Mouse (Mus musculus): ENCODE measurements at regions not wholly inside any gene's neighbourhood (a gene's known extent, or its start where the extent isn't known, plus 50 kb on each side); places are given as distances from the start of the nearest gene placed in this dataset.
A peak's percentile ranks its signal among the peaks of the same experiment; 100 is the strongest.

DNA sequence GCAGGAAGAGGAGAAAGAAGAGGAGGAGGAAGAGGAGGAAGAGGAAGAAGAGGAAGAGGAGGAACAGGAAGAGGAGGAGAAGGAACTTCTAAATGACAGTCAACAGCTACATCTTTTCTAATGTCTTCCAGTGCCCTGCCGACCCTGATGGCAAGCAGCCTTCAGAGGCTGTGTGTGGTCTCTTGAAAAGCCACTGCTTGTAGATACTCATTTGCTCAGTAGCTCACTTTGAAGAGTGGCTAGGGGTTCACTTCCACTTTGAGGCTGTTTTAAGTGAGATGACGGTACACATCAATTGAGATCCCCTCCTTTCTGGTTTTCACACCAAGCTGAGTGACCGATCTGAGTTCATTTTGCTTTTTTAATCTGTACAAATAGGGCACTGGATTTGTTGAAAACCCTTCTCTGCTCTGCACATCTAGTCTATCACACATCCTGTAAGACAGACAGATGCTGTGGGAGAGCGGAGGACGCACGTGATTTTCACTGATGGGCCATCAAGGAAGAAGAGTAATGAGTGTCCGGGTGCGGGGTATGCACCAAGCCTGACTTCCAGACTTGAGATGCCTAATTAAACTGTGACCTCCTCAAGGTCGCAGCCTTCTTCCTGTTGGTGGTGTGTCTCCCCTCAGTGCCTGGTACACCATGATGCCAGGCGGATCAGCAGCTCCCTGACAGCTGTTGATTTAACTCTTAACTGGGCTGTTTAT, 239.0 kb downstream of the Mtx2 start:
- no peak for DNase-seq

- no peak for DNase-seq
These were observed 239.7 kb downstream of the Mtx2 start for GRCm38 (mm10) chr2:75065304-75065703.

DNA sequence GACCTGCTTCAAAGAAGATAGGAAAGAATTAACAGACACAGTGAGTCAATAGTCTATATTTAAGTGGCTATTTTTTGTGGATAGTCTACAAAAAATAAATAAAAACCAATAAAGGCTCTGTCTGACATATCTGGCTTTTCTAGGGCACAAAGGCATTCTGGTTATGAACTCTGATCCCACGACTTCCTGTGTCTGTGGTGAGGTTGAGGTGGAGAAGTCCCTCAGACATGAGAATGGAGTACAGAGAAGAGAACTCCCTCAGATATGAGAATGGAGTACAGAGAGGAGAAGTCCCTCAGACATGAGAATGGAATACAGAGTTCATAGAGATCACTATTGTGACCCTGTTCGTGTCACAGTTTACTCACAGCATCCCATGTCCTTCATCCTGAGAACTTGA, 243.7 kb downstream of the Mtx2 start:
- DNase-seq, result no peak

- no peak for DNase-seq
These were observed 246.4 kb downstream of the Mtx2 start for GRCm38 (mm10) chr2:75072021-75072420.

- no peak for DNase-seq
These were observed 246.9 kb downstream of the Mtx2 start for GRCm38 (mm10) chr2:75072471-75072870.

- DNase-seq, result no peak
These were observed 247.6 kb downstream of the Mtx2 start for GRCm38 (mm10) chr2:75073178-75073577.

DNA sequence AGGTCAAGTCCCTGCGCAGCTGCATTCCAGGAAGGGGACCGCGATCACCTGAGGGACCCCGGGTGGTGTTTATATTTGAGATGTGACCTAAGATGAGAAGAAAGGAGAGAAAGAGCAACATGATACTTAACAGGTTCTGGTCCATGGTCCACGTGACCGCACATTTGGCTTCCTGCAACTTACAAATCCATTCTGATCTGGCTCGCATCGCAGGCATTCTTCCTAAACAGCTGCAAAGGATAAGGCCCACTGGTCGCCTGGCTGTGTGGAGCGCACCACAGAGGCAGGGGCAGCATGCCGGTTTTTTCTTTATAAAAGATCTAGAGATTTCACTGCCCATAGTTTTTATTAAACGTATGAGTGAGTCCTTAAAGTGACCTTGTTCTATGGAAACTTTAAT, 261.6 kb downstream of the Mtx2 start:
- no peak for DNase-seq

GRCm38 (mm10) chr2:75089186-75089585, 263.6 kb downstream of the Mtx2 start:
- DNase-seq, result no peak

DNA sequence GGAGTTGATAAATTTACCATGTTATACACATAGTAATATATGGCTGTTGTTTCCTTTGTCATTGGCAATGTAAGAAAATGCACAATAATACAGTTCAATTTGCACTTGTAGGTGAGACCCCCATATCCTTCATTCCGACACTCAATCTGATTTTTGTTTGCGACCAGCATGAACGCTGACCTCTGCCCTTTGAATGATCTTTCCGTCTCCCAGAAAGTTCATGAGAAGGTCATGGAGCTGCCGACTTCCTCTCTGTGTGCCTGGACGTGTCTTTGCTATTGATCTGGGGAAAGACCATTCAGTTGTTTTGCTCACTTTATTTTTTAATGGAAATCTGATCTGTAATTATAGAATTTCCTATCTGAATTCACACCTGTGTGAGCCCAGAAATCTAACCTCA, 264.0 kb downstream of the Mtx2 start:
- DNase-seq, result no peak

- DNase-seq, result no peak
These were observed 264.8 kb downstream of the Mtx2 start for GRCm38 (mm10) chr2:75090439-75090838.

DNA sequence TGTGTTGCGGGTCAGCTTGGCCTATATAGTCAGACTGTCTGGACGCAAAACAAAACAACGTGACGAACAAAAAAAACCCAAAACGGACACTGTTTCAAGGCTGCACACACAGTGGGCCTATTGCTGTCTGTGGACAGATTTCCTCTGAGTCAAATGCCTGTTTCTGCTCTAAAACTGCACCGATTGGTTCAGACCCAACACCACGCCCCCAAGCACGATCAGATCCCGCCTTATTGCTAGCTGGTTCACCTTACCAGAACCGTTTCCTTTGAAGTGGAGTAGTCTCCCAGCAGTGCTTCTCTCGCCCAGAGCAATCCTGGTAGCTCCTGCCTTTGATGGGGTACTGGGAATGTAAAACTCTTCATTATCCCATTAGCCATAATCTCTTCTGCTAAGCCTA, 275.9 kb downstream of the Mtx2 start:
- no peak for DNase-seq

DNA sequence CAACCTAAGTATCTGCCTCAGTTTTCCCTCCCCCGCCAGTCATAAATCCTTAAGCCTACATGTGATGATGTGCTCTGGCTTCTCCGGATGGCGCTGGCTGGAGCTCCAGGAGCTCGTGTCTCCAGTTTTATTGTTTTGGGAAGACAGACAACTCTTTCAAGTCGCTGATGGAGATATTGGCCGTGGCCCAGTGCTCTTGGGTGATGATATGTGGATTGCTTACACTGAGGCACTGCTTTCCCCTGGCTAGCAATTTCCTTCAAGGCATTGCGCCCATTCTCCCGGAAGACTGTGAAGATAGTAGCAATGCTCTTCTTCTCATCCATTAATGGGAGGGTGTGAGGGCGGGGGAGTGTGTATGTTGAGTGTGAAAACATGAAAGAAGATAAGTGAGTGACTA, 287.1 kb downstream of the Mtx2 start:
- DNase-seq, result no peak

DNA sequence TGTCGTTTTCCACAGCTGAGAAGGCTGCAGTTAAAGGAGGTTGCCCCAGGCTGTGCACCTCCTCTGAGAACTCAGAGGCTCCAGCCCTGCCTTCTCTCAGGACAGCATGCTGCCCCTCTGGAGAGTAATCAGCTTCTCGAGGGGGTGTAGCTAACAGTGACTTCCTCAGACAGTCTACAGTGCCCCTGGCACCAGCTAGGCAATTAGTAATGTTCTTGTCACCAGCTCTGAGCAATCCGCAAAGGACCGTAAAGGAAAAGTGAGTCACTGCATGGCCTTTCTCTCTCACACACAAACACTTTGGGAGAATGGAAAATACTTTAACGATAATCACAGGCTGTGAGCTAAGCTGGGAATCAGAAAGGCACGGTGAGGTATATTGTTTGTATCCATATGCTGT, 288.8 kb downstream of the Mtx2 start:
- DNase-seq, result no peak

- DNase-seq, result no peak
These were observed 292.8 kb downstream of the Mtx2 start for GRCm38 (mm10) chr2:75118348-75118926.

DNA sequence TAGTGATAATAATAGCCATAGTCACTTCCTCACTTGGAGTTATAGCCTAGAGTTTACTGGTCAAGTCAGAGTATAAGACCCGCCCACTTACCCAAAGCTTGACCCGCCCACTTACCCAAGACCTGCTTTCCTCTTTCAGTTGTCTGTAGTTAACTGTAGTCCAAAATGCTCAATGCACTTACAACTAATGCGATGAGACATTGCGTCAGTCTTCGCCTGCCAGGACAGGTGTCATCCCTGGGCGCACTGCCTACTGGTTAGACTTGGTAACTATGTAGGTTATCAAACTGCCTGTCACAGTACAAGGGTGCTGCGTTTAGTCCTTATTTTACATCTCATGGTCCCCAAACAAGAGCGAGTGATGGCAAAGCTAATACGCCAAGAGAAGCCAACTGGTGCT, 294.0 kb downstream of the Mtx2 start:
- DNase-seq, result no peak

GRCm38 (mm10) chr2:75133298-75134080, 307.9 kb downstream of the Mtx2 start:
- DNase-seq, result no peak

DNA sequence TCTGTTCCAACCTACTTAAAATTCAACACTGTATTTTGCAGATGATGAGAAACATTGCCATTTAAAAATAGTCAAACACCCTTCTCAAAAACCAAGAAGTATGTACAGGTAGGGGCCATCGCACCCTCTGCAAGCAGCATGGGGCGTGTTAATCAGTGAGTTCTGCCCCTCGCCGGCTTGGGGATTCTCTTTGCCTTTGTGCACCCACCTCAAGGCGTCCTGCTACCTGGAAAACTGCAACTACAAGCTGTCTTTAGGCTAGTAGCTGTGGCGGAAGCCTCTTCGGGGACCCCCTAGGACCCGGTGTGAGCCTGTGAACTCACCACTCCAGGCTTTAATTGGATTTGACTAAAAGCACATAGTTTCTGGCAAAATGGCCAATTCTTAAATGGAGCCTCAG, 311.0 kb downstream of the Mtx2 start:
- no peak for DNase-seq

DNA sequence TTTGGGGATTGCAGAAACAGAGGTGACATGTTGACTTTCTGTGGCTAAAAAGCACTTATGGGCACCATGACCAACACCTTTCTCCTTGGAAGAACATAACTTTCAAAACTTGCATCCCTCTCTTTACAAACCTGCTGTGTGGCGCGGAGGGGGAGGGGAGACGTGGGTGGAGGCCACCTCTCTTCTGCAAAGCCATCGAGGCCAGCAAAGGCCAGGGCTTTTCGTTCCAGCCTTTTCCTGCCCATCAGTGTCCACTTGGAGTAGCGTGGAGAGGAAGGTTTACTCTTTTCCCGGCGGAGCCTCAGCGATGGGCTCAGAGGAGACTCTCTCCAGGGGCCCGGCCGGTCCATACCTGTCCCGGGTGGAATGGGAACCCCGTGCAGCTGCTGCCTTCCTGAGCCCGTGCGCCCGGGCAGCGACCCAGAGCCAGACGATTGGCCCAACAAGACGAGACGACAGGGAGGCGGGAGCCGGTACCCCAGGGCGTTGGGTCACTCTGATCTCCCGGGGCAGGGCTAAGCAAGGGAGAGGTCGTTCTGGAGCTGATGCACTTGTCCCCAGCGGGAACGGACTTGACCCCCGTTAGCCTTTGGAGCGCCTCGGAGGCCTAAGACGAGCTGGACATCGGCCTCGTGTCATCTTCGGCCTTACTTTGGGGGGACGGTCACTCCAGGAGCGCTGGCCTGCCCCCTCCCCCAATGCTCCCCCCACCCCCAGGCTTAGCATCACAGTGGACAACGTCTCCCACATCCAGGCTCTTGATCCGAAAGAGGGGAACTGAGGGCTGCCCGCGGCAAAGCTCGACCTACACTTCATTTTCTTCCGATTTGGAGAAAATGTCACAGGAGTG, 311.8 kb downstream of the Mtx2 start:
- peak; percentile 9 for DNase-seq

DNA sequence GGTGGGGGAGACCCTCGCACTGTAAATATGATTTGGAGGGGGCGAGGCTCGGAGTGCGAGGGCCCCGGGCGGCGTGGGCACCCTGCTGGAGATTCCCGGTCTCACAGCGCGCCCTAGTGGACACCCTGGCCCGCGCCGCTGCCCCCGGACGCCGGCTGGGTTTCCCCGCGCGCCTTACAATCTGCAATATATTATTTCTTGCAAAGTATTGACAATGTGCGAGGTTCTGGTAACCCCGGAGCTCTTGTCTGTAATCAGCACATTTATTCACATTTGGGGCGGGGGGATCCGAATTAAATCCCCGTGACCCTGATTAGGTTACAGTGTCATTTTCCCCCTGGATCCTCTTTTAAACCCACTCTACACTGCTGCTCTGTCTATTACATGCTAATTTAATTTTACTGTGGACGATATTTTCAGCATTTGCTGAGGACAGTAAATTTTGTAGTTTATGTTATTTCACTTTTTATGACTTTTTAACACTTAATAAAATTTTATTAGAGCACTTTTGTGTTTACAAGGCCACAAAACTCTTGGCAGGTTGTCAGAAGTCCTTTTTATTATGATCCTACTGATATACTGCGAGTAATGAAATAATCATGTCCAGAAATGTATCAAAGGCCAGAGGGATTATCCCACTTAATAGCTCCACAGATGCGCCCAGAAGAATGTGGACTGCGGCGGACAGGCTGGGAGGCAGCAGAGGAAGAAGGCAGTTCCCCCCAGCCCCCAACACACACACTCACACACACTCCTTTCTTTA, 312.6 kb downstream of the Mtx2 start:
- peak; percentile 59 for DNase-seq

DNA sequence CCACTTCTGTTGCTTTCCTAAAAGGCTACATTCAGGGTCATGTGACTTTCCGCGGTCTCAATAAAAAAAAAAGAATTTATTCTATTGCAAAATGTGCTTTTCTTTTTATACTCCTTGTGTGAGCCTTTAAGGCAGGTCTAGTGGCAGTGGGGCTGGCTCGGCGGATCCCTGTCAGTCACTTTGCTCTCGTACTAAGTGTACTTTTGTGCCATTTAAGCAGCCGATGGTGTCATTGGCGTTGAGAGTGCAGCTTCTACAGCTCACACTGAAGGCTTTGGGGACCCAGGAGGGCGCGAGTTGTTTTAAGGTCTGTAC, 313.1 kb downstream of the Mtx2 start:
- no peak for DNase-seq

DNA sequence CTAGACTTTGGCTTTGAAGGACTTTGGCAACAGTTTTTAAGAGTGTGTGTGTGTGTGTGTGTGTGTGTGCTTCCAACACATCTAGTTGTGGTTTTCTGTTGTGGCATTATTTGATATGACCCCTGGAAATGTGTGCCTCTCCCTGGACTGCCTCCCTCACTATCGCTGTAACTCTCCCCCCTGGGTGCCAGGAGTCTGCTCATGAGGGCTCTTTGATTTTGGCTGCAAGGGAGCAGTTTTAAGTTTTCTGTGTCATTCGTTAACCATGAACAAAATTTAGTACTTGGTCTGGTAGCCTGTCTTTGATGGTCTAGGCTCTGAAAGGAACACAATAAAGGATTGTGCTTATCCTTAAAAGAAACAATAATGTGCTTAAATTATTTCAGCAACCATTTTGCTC, 313.9 kb downstream of the Mtx2 start:
- no peak for DNase-seq

GRCm38 (mm10) chr2:75142675-75143074, 317.1 kb downstream of the Mtx2 start:
- no peak for DNase-seq

DNA sequence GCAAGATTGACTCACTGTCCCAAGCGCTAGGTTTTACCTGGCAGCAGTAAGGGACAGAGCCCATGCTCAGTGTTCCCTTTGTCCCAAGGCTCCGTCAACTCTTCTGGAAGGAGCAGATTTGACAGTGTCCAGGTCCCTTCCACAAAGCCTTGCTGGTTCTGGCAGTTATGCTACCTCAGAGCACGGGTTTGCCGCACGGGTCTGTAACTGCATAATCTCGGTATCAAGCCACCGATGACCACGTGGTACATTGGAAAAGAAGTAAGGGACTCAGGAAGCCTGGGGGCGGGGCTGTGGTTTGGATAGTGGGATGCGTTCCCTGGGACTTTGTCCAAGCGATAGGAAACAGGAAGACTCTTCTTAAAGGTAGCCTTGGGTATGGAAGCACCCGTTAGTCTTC, 319.3 kb downstream of the Mtx2 start:
- no peak for DNase-seq
